Mouse (Mus musculus) frontal cortex, postnatal 25 days (tissue): ENCODE data around the gene 2010109A12Rik.

Experiments used
- DNase-seq, 2 experiments: peaks; one replicate each; pipeline ENCODE4 v3.0.0; 2022; ENCODE audit warnings: low spot score in 2 of 2

Gene 2010109A12Rik

GRCm38 (mm10) chr5:93206109-93207005 is at the start of gene 2010109A12Rik, which contains the start of gene Ccni:
Gene 2010109A12Rik (plus strand): TSS chr5:93206518.
Gene Ccni (minus strand): TSS chr5:93206495.
- DNase-seq = peak; percentile 96 to 97

- DNase-seq = no peak
Measured at GRCm38 (mm10) chr5:93163541-93163940, 42.8 kb upstream of the 2010109A12Rik start.

GRCm38 (mm10) chr5:93167919-93168516 is 38.3 kb upstream of the 2010109A12Rik start:
- DNase-seq = no peak

- no peak for DNase-seq
Measured at GRCm38 (mm10) chr5:93168654-93169053, 37.7 kb upstream of the 2010109A12Rik start.

- DNase-seq = no peak
Measured at GRCm38 (mm10) chr5:93171420-93171819, 34.9 kb upstream of the 2010109A12Rik start.

- no peak for DNase-seq
Measured at GRCm38 (mm10) chr5:93172536-93172935, 33.8 kb upstream of the 2010109A12Rik start.

- DNase-seq = no peak
Measured at GRCm38 (mm10) chr5:93174675-93175074, 31.6 kb upstream of the 2010109A12Rik start.

GRCm38 (mm10) chr5:93178616-93179015 is 27.7 kb upstream of the 2010109A12Rik start:
- no peak for DNase-seq

- DNase-seq = no peak
Measured at GRCm38 (mm10) chr5:93180252-93180651, 26.1 kb upstream of the 2010109A12Rik start.

GRCm38 (mm10) chr5:93183311-93183710 is 23.0 kb upstream of the 2010109A12Rik start:
- DNase-seq = no peak

GRCm38 (mm10) chr5:93184548-93184947 is 21.8 kb upstream of the 2010109A12Rik start:
- no peak for DNase-seq

GRCm38 (mm10) chr5:93189607-93190006 is 16.7 kb upstream of the 2010109A12Rik start:
- DNase-seq = no peak

- no peak for DNase-seq
Measured at GRCm38 (mm10) chr5:93190428-93190827, 15.9 kb upstream of the 2010109A12Rik start.

- DNase-seq = no peak
Measured at GRCm38 (mm10) chr5:93198232-93198631, 8.1 kb upstream of the 2010109A12Rik start.

GRCm38 (mm10) chr5:93201181-93201580 is 5.1 kb upstream of the 2010109A12Rik start:
- DNase-seq = no peak

GRCm38 (mm10) chr5:93205371-93206108 is 778 bp upstream of the 2010109A12Rik start:
- DNase-seq = peak in 1 of 2 experiments; percentile 25

- peak in 1 of 2 experiments; percentile 31 for DNase-seq
Measured at GRCm38 (mm10) chr5:93207006-93207348, 659 bp downstream of the 2010109A12Rik start.

GRCm38 (mm10) chr5:93207555-93207954 is 1.2 kb downstream of the 2010109A12Rik start:
- DNase-seq = no peak

GRCm38 (mm10) chr5:93218375-93218774 is 12.1 kb downstream of the 2010109A12Rik start:
- DNase-seq = no peak

GRCm38 (mm10) chr5:93221661-93222060 is 15.3 kb downstream of the 2010109A12Rik start:
- no peak for DNase-seq

- DNase-seq = no peak
Measured at GRCm38 (mm10) chr5:93224549-93224948, 18.2 kb downstream of the 2010109A12Rik start.

GRCm38 (mm10) chr5:93227157-93227556 is 20.8 kb downstream of the 2010109A12Rik start:
- no peak for DNase-seq
